Mouse (Mus musculus): ENCODE measurements around the gene Krtap7-1. TPM values are rescaled to one million over a fixed set of nuclear protein-coding genes. Genes with fewer than 3 reads are reported as not detected.

The Krtap7-1 gene
- not detected for total RNA-seq (2023)

GRCm38 (mm10) chr16:89508223-89508622 lies at the start of gene Krtap7-1:
TSS of gene Krtap7-1 (minus strand) at chr16:89508323.

GRCm38 (mm10) chr16:89487852-89488251 lies 20.3 kb downstream of the Krtap7-1 start, which contains the start of gene Krtap8-1:
TSS of gene Krtap8-1 (minus strand) at chr16:89487952.

Other genes with a start within 250 kb of the Krtap7-1 start
- gene Krtap21-1, start 104.5 kb downstream of the Krtap7-1 start, total RNA-seq (2023), result not detected
- not detected for gene Krtap6-2, start 88.2 kb downstream of the Krtap7-1 start, total RNA-seq (2023)
- gene Krtap8-1, start 20.4 kb downstream of the Krtap7-1 start, total RNA-seq (2023), result not detected
- gene Krtap11-1, start 62.9 kb upstream of the Krtap7-1 start, total RNA-seq (2023), result not detected

Measured in CD4-positive naive resting alpha-beta T cell, adult 76 days (primary cell).